Mouse (Mus musculus) thymus, adult 2 months (tissue): ENCODE measurements around the gene Plek.

Source experiments
- CTCF ChIP-seq: fragments of 200-500 bp; IDR thresholded peaks from 2 replicates; pipeline ENCODE4 v1.5.1; 2012; ENCODE audit warnings: mild to moderate bottlenecking, control low read depth, low read length, moderate library complexity, borderline replicate concordance; ENCODE audit not compliant: control insufficient read depth, poor library complexity, insufficient read depth; ENCODE audit errors: extremely low read depth
- POLR2A ChIP-seq: fragments of 200-500 bp; IDR thresholded peaks from 2 replicates; pipeline ENCODE4 v1.6.1; 2012; ENCODE audit warnings: mild to moderate bottlenecking, low read length, control low read depth, moderate library complexity; ENCODE audit not compliant: control insufficient read depth, poor library complexity, insufficient read depth; ENCODE audit errors: extremely low read depth

DNA sequence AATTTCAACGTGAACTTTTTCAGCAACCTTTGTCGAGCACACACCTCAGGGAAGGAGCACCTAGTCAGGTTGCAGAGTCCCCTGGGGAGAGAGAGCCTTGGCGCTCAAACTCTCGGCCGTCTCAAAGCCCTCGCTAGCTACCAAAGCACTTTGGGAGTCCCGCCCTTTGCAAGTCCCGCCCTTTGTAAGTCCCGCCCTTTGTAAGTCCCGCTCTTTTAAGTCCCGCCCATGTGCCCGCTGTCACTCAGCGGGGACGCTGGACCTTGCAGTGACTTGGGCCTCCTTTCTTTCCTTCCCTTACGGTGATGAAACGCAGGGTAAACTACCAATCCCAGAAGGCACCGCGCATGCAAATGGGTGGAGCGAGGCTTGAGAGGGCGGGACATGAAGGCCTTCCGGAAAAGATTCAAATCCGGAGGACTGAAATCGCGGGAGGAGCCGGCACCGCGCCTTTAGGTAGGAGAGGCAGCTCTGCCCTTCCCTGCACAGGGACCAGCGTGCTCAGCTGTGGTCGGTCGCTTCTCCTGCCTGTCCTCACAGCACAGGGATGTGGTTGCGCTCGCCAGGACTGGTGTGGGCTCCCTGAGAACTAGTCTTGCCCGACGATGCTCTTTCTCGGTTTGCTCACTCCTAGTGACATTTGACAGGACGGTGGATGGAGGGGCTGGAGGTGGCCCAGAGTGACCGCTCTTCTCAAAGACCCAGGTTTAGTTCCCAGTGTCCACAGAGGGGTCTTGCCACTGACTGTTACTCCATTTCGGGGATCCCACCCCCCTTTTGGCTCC, 101.0 kb downstream of the Plek start, which contains the start of gene Fbxo48:
- TF ChIP-seq POLR2A (peak; percentile 69), CTCF (0 out of 2 replicates have a peak, but pooled peaks have one; percentile 14)
